Mouse (Mus musculus) midbrain, embryonic 14.5 days (tissue): ENCODE measurements at regions not wholly inside any gene's neighbourhood (a gene's known extent, or its start where the extent isn't known, plus 50 kb on each side); places are given as distances from the start of the nearest gene placed in this dataset.

Experiments
- ATAC-seq: fragments of 200-750 bp; cut with Nextera tagmentation; 2 replicates; pipeline ENCODE4 v1.8.0; 2017; ENCODE audit warnings: moderate number of reproducible peaks, moderate library complexity; ENCODE audit not compliant: low FRiP score, low TSS enrichment
- DNase-seq: peaks from one replicate; pipeline ENCODE4 v3.0.0-alpha.2; 2015
- H3K27ac ChIP-seq: fragments of 300-500 bp; sonication (generic); replicated peaks from 2 replicates; pipeline ENCODE4 v1.5.1; 2014; ENCODE audit warnings: mild to moderate bottlenecking, low read depth, low read length, moderate library complexity
- H3K27me3 ChIP-seq: fragments of 300-500 bp; sonication (generic); 2 replicates; pipeline ENCODE4 v1.6.1; 2014; ENCODE audit warnings: low read length, control low read depth, mixed read lengths; ENCODE audit not compliant: control insufficient read depth, insufficient read depth
- H3K36me3 ChIP-seq: fragments of 300-500 bp; sonication (generic); 2 replicates; pipeline ENCODE4 v1.6.1; 2014; ENCODE audit warnings: low read length, control low read depth; ENCODE audit not compliant: control insufficient read depth, insufficient read depth
- H3K4me1 ChIP-seq: fragments of 300-500 bp; sonication (generic); 2 replicates; pipeline ENCODE4 v1.6.1; 2014; ENCODE audit warnings: mild to moderate bottlenecking, antibody characterized with exemption, low read length, control low read depth; ENCODE audit not compliant: control insufficient read depth, insufficient read depth
- H3K4me2 ChIP-seq: fragments of 300-500 bp; sonication (generic); 2 replicates; pipeline ENCODE4 v1.6.1; 2014; ENCODE audit warnings: mild to moderate bottlenecking, low read length, moderate library complexity
- H3K4me3 ChIP-seq: fragments of 300-500 bp; sonication (generic); replicated peaks from 2 replicates; pipeline ENCODE4 v1.5.1; 2014; ENCODE audit warnings: low read depth, low read length
- H3K9ac ChIP-seq: fragments of 300-500 bp; sonication (generic); replicated peaks from 2 replicates; pipeline ENCODE4 v1.6.1; 2014; ENCODE audit warnings: mild to moderate bottlenecking, low read length, moderate library complexity
- H3K9me3 ChIP-seq: fragments of 300-500 bp; sonication (generic); 2 replicates; pipeline ENCODE4 v1.6.1; 2016; ENCODE audit warnings: low read length, control low read depth, mixed read lengths; ENCODE audit not compliant: control insufficient read depth
- WGBS: fragments of 180-500 bp; shearing (Covaris S2); extraction: QIAGEN DNeasy Blood & Tissue Kit; methylation state at CpG from one replicate; pipeline ENCODE4 v1.1.7; 2014; 5-methylcytosine and 5-hydroxymethylcytosine counted together

DNA sequence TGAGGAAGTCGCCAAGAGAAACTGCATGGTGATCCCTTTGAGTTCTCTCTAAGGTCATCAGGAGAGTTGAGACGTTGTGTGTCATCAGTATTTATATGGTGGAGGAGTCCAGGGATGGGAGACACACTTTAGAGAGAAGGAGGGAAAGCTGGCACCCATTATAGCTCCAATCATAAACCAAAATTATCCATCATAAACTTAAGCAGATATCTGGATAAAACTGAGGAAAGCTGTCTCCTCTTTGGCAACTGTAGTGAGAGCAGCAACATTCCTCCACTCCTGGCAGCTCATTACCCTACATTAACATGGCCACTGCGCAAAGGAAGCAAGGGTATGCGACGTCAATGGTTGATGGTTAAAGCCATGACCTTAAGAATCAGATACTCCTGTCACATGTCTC lies 323.6 kb downstream of the Lmx1a start:
- no peaks in the 10 kb centered on the region for H3K4me1 ChIP-seq
- DNase-seq (no peak), ATAC-seq (no peak)
- no peak overlapping the region for H3K9ac ChIP-seq
- no peaks in the 10 kb centered on the region for H3K9me3 ChIP-seq
- H3K27ac ChIP-seq, result no peak overlapping the region
- H3K27me3 ChIP-seq, result no peaks in the 10 kb centered on the region
- WGBS, result 86% methylated on average over 5 of the region's 5 CpGs
- no peak overlapping the region for H3K4me3 ChIP-seq
- no peaks in the 10 kb centered on the region for H3K36me3 ChIP-seq
- no peak overlapping the region for H3K4me2 ChIP-seq

DNA sequence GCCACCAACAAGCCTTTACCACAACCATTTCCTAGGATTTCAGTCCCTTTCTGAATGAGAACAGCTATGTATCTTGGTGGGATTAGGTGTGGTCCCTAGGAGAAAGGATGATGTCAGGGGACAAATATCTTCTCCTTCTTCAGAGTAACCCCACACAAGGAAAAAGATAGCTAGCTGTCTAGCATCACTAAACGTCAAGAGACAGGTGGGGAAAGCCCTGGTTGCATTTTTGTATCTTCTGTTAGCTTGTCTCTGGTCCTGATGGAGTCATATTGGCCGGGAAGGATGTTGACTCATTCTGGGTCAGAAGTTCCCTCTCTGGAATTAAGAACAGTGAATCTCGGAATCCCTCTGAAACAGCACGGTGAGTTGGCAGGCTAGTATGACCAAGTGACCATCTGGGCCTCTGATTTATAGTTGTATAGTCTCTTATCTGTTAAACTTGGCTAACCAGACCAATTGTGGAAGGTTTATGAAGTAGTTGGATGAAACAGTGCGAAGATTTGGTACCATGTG lies 327.4 kb downstream of the Lmx1a start:
- no peak for DNase-seq
- no peaks in the 10 kb centered on the region for H3K9me3 ChIP-seq
- no peak overlapping the region for H3K4me3 ChIP-seq
- no peaks in the 10 kb centered on the region for H3K36me3 ChIP-seq
- 86% methylated on average over 5 of the region's 5 CpGs for WGBS
- H3K4me2 ChIP-seq, result no peak overlapping the region
- H3K27ac ChIP-seq, result no peak overlapping the region
- no peaks in the 10 kb centered on the region for H3K4me1 ChIP-seq
- no peak overlapping the region for H3K9ac ChIP-seq
- no peaks in the 10 kb centered on the region for H3K27me3 ChIP-seq
- ATAC-seq, result no peak

DNA sequence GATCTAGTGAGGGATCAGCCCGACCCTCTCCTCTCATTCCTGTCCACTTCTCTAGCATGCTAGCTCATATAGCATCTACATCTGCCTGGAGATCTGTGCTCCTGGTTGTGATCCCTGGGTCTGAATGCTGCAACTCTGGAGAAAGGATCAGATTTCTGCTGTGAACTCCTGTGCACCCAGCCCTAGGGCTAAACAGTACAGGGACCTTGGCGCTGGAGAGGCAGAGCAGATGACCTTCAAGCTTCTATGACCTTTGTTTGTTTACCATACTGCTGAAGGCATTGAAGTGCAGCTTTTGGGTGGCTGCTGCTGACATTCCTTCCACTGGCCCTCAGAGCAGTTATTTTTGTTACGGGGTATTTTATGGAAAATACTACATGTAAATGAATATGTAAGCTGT lies 337.4 kb downstream of the Lmx1a start:
- DNase-seq (no peak), ATAC-seq (no peak)
- no peak overlapping the region for H3K9ac ChIP-seq
- no peak overlapping the region for H3K4me3 ChIP-seq
- H3K36me3 ChIP-seq, result no peaks in the 10 kb centered on the region
- no peaks in the 10 kb centered on the region for H3K27me3 ChIP-seq
- no peaks in the 10 kb centered on the region for H3K9me3 ChIP-seq
- WGBS, result 82% methylated on average over 3 of the region's 3 CpGs
- H3K27ac ChIP-seq, result no peak overlapping the region
- H3K4me2 ChIP-seq, result no peak overlapping the region
- no peaks in the 10 kb centered on the region for H3K4me1 ChIP-seq

DNA sequence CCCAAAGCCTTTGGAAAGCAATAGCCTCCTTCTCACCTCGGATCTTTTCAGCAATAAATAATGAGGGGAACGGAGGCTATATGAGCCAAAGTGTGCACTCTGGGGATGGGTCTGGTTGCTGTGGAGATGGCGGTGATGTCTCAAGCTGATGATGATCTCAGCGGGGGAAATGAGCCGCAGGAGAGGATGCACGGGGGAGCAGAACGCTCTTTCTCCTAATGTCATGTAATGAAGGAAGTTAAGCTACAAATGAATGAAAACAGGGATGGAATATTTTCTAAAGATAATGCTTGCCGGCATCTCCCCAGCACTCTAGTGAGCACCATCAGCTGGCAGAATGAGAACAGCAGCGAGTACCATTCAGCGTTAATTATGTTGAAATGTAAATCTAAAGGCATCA lies 355.7 kb downstream of the Lmx1a start:
- 0 out of 2 replicates have a peak overlapping the region, but pooled peaks have one; percentile 1 for H3K4me3 ChIP-seq
- WGBS, result 29% methylated on average over 10 of the region's 10 CpGs
- DNase-seq, result peak; percentile 64

DNA sequence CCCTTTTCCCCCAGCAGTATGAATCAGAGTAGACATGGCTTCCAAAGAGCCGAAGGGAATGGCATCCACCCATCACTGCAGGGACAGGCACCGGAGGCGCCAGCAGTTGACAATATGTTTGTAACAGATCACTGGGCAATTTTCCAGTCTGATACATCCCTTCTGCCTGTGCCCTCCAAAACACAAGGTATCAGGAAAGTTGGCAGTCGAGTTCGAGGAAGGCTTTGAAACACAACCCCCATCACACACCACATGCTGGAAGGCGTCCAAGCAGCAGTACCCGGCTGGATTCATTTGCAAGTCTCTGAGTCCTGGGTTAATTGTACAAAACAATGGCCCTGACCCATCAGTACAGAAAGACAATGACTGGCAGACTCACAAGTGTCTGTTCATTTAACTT lies 357.3 kb downstream of the Lmx1a start:
- Histone ChIP-seq H3K4me1 (peaks cover 16% of the 10 kb centered on the region), H3K27me3 (no peaks in the 10 kb centered on the region), H3K4me2 (no peak overlapping the region), H3K9me3 (no peaks in the 10 kb centered on the region), H3K4me3 (no peak overlapping the region), H3K36me3 (no peaks in the 10 kb centered on the region), H3K27ac (peak overlapping the region; percentile 50; the same call in 1 of the 2 replicates), H3K9ac (no peak overlapping the region)
- peak; percentile 69 for ATAC-seq
- 61% methylated on average over 7 of the region's 7 CpGs for WGBS
- peak; percentile 76 for DNase-seq

More for the DNA sequence above, 355.7 kb downstream of the Lmx1a start:
- H3K36me3 ChIP-seq, result no peaks in the 10 kb centered on the region
- H3K27me3 ChIP-seq, result no peaks in the 10 kb centered on the region
- ATAC-seq, result no peak
- no peak overlapping the region for H3K9ac ChIP-seq
- H3K4me1 ChIP-seq, result peaks cover 16% of the 10 kb centered on the region
- peak overlapping the region; percentile 38 for H3K4me2 ChIP-seq
- H3K9me3 ChIP-seq, result no peaks in the 10 kb centered on the region
- peak overlapping the region; percentile 70 for H3K27ac ChIP-seq

DNA sequence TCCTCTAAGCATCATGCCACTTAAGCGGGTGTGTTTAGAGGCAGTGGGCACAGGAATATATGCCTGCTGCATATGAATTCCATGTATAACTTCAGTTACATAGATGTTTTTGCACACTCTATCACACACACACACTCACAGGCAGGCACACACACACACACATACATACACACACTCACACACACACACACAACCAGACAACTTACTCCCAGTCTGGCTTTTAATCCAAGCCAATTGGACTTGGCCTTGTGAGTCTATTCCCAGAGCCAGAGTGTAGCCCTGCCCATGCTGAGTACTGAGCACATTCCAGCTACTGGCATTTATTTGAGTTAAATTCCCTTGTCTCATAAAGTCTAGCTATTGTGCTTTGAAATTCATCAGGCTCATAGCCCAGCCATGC lies 357.7 kb downstream of the Lmx1a start:
- WGBS, result 76% methylated on average over 1 of the region's 1 CpGs
- peak; percentile 26 for DNase-seq
- Histone ChIP-seq H3K27ac (peak overlapping the region; percentile 50; the same call in 1 of the 2 replicates), H3K27me3 (no peaks in the 10 kb centered on the region), H3K36me3 (no peaks in the 10 kb centered on the region), H3K4me3 (no peak overlapping the region), H3K4me2 (no peak overlapping the region), H3K4me1 (peaks cover 16% of the 10 kb centered on the region), H3K9me3 (no peaks in the 10 kb centered on the region), H3K9ac (no peak overlapping the region)
- peak; percentile 40; the same call in 1 of the 2 replicates for ATAC-seq

DNA sequence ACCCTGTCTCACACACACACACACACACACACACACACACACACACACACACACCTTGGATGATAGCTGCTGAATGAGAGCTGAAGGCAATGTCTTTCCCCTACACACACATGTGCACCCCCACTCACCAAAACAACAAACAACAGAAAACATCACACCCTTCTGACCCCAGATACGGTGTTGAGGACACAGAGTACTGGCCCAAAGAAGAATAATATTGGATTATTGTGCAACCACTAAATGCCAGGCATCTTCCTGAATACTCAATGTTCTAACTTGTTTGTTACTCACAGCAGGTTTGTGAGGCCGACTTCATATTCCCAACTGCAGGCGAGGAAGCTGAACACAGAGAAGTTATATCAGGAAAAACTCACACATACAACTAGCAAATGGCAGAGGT lies 360.9 kb downstream of the Lmx1a start:
- H3K4me3 ChIP-seq, result no peak overlapping the region
- no peak overlapping the region for H3K27ac ChIP-seq
- H3K36me3 ChIP-seq, result no peaks in the 10 kb centered on the region
- no peak for ATAC-seq
- peaks cover 11% of the 10 kb centered on the region for H3K4me1 ChIP-seq
- no peaks in the 10 kb centered on the region for H3K27me3 ChIP-seq
- 96% methylated on average over 3 of the region's 3 CpGs for WGBS
- no peak overlapping the region for H3K4me2 ChIP-seq
- H3K9me3 ChIP-seq, result no peaks in the 10 kb centered on the region
- no peak for DNase-seq
- no peak overlapping the region for H3K9ac ChIP-seq

DNA sequence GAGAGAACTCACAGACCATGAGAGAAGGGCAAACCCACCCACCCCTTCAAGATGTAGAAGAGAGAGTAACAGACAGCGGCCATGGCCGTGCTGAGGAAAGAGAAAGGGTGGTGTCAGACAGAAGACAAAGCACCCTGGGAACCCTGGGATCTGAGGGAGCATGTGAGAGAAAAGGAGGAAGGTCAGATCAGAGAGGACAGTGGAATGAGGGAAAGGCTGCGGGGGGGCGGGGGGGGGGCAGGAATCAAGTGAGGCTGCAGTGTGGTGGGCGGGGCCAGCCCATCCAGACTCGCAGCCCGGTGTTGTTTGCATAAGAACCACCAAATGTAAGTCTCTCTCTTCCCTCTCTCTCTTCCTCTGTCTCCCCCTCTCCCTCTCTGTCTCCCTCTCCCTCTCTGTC lies 367.4 kb downstream of the Lmx1a start:
- WGBS, result 3% methylated on average over 6 of the region's 7 CpGs

DNA sequence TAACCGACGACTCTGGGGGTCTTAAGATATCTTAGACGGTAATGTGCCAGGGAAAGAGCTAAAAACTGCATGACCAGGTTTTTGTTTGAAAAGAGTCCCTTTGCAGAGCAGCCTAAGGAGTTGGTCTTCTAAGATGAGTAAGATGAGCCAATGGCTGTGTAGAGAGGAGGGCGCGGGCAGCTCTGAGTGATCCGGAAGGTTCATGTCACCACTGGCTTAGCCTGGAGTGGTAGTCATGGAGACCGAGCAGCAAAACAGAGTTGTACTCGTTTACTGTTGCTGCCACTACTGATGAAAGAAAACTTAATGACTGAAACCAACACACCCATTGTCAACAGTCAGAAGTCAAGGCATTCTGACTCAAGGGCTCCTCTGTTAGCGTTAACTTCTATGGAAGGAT lies 368.4 kb downstream of the Lmx1a start:
- ATAC-seq, result no peak
- 53% methylated on average over 9 of the region's 9 CpGs for WGBS
- Histone ChIP-seq H3K9me3 (no peaks in the 10 kb centered on the region), H3K4me1 (no peaks in the 10 kb centered on the region), H3K4me2 (no peak overlapping the region), H3K9ac (no peak overlapping the region), H3K27ac (no peak overlapping the region), H3K4me3 (no peak overlapping the region), H3K36me3 (no peaks in the 10 kb centered on the region), H3K27me3 (no peaks in the 10 kb centered on the region)
- no peak for DNase-seq

More for the DNA sequence above, 367.4 kb downstream of the Lmx1a start:
- Histone ChIP-seq H3K4me2 (no peak overlapping the region), H3K27ac (no peak overlapping the region), H3K9me3 (no peaks in the 10 kb centered on the region), H3K4me3 (no peak overlapping the region), H3K9ac (no peak overlapping the region), H3K36me3 (no peaks in the 10 kb centered on the region), H3K4me1 (no peaks in the 10 kb centered on the region), H3K27me3 (no peaks in the 10 kb centered on the region)
- no peak for ATAC-seq
- no peak for DNase-seq
